22 mouse cellular contexts compared by ENCODE assay signal in the genomic region with DNA sequence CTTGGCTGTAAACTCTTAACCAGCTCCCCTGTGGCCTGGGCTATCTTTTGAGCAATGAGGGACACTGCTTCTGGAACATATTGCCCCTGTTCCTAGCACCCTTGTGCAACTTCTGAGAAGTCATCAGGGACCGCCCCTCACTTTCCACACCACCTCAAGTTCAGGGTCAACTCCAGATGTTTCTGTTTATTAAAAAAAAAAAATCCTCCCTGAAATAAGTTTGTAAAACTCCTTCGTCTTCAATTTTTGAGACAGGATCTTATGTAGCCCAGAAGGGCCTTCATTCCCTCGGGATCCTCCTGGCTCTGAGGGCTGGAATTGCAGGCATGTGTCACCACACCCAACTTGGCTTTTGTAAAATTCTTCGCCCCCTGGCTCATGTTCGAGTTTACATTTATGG. TPM values are rescaled to one million over a fixed set of nuclear protein-coding genes. Genes with fewer than 3 reads are reported as not detected.
A peak's percentile ranks its signal among the peaks of the same experiment; 100 is the strongest.
DNase-seq lines count a peak whose midpoint lies in the region; ATAC-seq and TF ChIP-seq lines count a peak whose summit lies in the region.
"Had no signal": no experiment of that assay in that cellular context is flagged by ENCODE, and none has a peak within 500 bp of the region (broad histone marks: within the 10 kb centered on the region; RNA-seq: fewer than 3 reads in every experiment).

No protein-coding gene starts in this region.

- TF ChIP-seq CTCF in lung, embryonic 14.5 days (IDR thresholded peaks at IDR 0.05; ENCODE audit: low read depth): peak; percentile 47

- H3K9me3 ChIP-seq in lung, embryonic 14.5 days (ENCODE audit: low read depth, low read length): no peaks in the 10 kb centered on the region
- no peaks in the 10 kb centered on the region for H3K9me3 ChIP-seq in midbrain, embryonic 14.5 days (ENCODE audit: control insufficient read depth, low read length)
- H3K9me3 ChIP-seq: forebrain, embryonic 13.5 days; G1E; heart, embryonic 10.5 days; kidney, embryonic 15.5 days; limb, embryonic 12.5 days had no signal

- ATAC-seq in lung, embryonic 14.5 days (ENCODE audit: insufficient read depth): no peak
- ATAC-seq in midbrain, embryonic 14.5 days (ENCODE audit: low FRiP score, low TSS enrichment): no peak
- ATAC-seq in megakaryocyte, adult 5-6 weeks (ENCODE audit: poor library complexity, severe bottlenecking): no peak
- ATAC-seq: forebrain, embryonic 13.5 days; midbrain, embryonic 16.5 days had no signal

- peaks cover 27% of the 10 kb centered on the region for H3K36me3 ChIP-seq in lung, embryonic 14.5 days (ENCODE audit: insufficient read depth)
- peaks cover 23% of the 10 kb centered on the region for H3K36me3 ChIP-seq in midbrain, embryonic 14.5 days (ENCODE audit: control insufficient read depth, insufficient read depth, low read length)
- H3K36me3 ChIP-seq: G1E had no signal

- H3K4me2 ChIP-seq in lung, embryonic 14.5 days: no peak overlapping the region
- no peak overlapping the region for H3K4me2 ChIP-seq in midbrain, embryonic 14.5 days (ENCODE audit: low read length)
- H3K4me2 ChIP-seq: forebrain, embryonic 13.5 days; hindbrain, embryonic 14.5 days; kidney, embryonic 15.5 days; limb, embryonic 12.5 days had no signal

- peak; percentile 25 for DNase-seq in gastrocnemius, adult 18-20 months (ENCODE audit: low spot score)
- DNase-seq in gastrocnemius, adult 8-10 months (ENCODE audit: low spot score in 2 of 2): no peak
- DNase-seq in lung, embryonic 14.5 days: peak; percentile 66
- no peak for DNase-seq in lung, adult 18-20 months
- DNase-seq in lung, postnatal 14 days: peak; percentile 31
- no peak for DNase-seq in midbrain, embryonic 14.5 days
- DNase-seq in right cerebral cortex, adult 18-20 months: no peak
- DNase-seq: cerebellum, adult 8-10 months; gastrocnemius, postnatal 36 days; kidney, postnatal 4 days; thymus, postnatal 25 days had no signal

- no peak overlapping the region for H3K4me3 ChIP-seq in lung, embryonic 14.5 days (ENCODE audit: low read depth, low read length)
- H3K4me3 ChIP-seq in midbrain, embryonic 14.5 days (replicated peaks; ENCODE audit: low read depth, low read length): no peak overlapping the region
- H3K4me3 ChIP-seq: erythroblast, embryonic 14.5 days; forebrain, embryonic 13.5 days; heart, embryonic 10.5 days; kidney, embryonic 15.5 days; limb, embryonic 12.5 days; megakaryocyte, embryonic 14.5 days had no signal

- WGBS in lung, embryonic 14.5 days: 54% methylated on average over 5 of the region's 5 CpGs
- WGBS in midbrain, embryonic 14.5 days: 99% methylated on average over 5 of the region's 5 CpGs

- H3K27ac ChIP-seq in lung, embryonic 14.5 days (ENCODE audit: low read depth): peak overlapping the region; percentile 10; the same call in 1 of the 2 replicates
- H3K27ac ChIP-seq in midbrain, embryonic 14.5 days (replicated peaks; ENCODE audit: low read depth, low read length): no peak overlapping the region
- H3K27ac ChIP-seq: forebrain, embryonic 13.5 days; heart, embryonic 10.5 days; hindbrain, embryonic 14.5 days; kidney, embryonic 15.5 days; limb, embryonic 12.5 days; liver, embryonic 14.5 days had no signal

- no peaks in the 10 kb centered on the region for H3K4me1 ChIP-seq in lung, embryonic 14.5 days (ENCODE audit: insufficient read depth)
- H3K4me1 ChIP-seq in midbrain, embryonic 14.5 days (ENCODE audit: control insufficient read depth, insufficient read depth, low read length): no peaks in the 10 kb centered on the region
- H3K4me1 ChIP-seq: heart, embryonic 10.5 days; kidney, embryonic 15.5 days; limb, embryonic 12.5 days had no signal

- H3K9ac ChIP-seq in lung, embryonic 14.5 days: no peak overlapping the region
- H3K9ac ChIP-seq in midbrain, embryonic 14.5 days (replicated peaks; ENCODE audit: low read length): no peak overlapping the region
- H3K9ac ChIP-seq: forebrain, embryonic 13.5 days; hindbrain, embryonic 14.5 days; kidney, embryonic 15.5 days; limb, embryonic 12.5 days; liver, embryonic 14.5 days had no signal

- H3K27me3 ChIP-seq in lung, embryonic 14.5 days (ENCODE audit: insufficient read depth, low read length): no peaks in the 10 kb centered on the region
- H3K27me3 ChIP-seq in midbrain, embryonic 14.5 days (ENCODE audit: control insufficient read depth, insufficient read depth, low read length): no peaks in the 10 kb centered on the region
- H3K27me3 ChIP-seq: forebrain, embryonic 13.5 days; kidney, embryonic 15.5 days; limb, embryonic 12.5 days had no signal

RNA-seq across cellular contexts. Expression of gene Mrps10, which starts 57.4 kb away (rescaled TPM):
- total RNA-seq in gastrocnemius, adult 18-20 months (2021): 10 to 100 TPM; 32.9 to 34.1 TPM
- total RNA-seq in gastrocnemius, adult 8-10 months (2022): 10 to 100 TPM; 30.5 to 33.5 (median 32.1) TPM
- 84.1 and 86.9 TPM in 2 replicates for polyA plus RNA-seq in lung, embryonic 14.5 days (2014; fragmentation: Nextera tagmentation; extraction: Ambion mirVana)
- polyA plus RNA-seq in midbrain, embryonic 14.5 days (2014; fragmentation: Nextera tagmentation; extraction: Ambion mirVana): 79.6 and 83.3 TPM in 2 replicates
- total RNA-seq in megakaryocyte, adult 5-6 weeks (2015): 30.9 and 34.0 TPM in 2 replicates
- total RNA-seq in megakaryocyte, adult 5-6 weeks (2017): 21.7 and 23.9 TPM in 2 replicates

Comparison
In these comparisons a context has a peak if more than half of its experiments do, and no peak if none do; other contexts are left out.
1. DNase-seq: peak in gastrocnemius, adult 18-20 months (single experiment), lung, embryonic 14.5 days (single experiment) and lung, postnatal 14 days (single experiment); none in gastrocnemius, adult 8-10 months (0 of 2), lung, adult 18-20 months (0 of 2), midbrain, embryonic 14.5 days (single experiment) and right cerebral cortex, adult 18-20 months (single experiment).